Mouse (Mus musculus) embryonic fibroblast, embryonic 13.5 days (primary cell): ENCODE data around the gene Camk1d.

Experiments used
- CTCF ChIP-seq: IDR thresholded peaks from 2 replicates; pipeline ENCODE4 v1.5.1; 2011; ENCODE audit warnings: mild to moderate bottlenecking, control low read depth, low read length, moderate library complexity, borderline replicate concordance; ENCODE audit not compliant: insufficient read depth
- POLR2A ChIP-seq: IDR thresholded peaks from 2 replicates; pipeline ENCODE4 v1.6.1; 2011; ENCODE audit warnings: low read depth, mild to moderate bottlenecking, control low read depth, low read length, moderate library complexity

GRCm38 (mm10) chr2:5284351-5284750, 430.0 kb downstream of the Camk1d start:
- TF ChIP-seq CTCF = no peak
- no peak for TF ChIP-seq POLR2A
